Mouse (Mus musculus) CD4-positive, CD25-positive, alpha-beta regulatory T cell, adult 2 months (primary cell): ENCODE measurements around the gene Phyhipl.

Experiments used
- DNase-seq: peaks from one replicate; pipeline ENCODE4 v3.0.0-alpha.2; 2012; ENCODE audit warnings: low read depth, low spot score

The Phyhipl gene

DNA sequence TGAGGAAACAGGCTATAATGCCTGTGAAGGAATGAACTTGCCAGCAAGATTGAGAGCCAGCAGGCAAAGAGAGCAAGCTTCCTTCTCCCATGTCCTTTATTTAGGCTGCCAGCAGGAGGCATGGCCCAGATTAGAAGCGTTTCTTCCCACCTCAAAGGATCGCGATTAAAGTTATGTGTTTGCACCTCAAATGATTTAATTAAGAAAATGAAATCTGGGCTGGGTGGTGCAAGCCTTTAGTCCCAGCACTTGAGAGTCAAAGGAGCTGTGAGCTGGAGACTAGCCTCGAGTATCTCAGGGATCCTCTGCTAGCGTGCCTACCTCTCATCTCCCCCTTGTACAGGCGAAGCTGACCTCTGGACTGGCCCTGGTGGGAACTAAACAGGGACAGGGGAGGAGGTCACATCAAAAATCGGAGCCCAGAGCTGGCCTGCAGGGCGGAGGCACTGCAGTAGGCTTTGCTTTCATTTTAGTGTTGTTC is 122.4 kb downstream of the Phyhipl start:
- DNase-seq: no peak

DNA sequence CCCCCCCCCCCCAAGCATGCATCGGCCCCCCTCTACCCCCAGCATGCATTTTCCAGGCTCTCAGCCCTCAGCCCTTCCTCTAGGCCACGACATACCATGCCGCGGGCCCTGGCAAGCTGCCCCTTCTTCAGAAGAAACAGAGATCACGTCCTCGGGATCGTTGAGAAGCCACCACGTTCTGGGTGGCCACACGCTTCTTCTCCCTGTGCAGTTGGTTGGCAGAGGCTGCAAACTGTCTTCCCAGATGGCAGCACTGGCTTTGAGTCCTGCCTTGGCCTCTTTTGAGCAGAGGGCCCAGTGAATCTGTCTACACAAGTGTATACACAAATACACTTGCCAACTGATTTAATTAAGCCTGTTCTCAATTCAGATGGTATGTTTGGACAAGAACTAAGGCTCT is 123.5 kb downstream of the Phyhipl start:
- DNase-seq: no peak

DNA sequence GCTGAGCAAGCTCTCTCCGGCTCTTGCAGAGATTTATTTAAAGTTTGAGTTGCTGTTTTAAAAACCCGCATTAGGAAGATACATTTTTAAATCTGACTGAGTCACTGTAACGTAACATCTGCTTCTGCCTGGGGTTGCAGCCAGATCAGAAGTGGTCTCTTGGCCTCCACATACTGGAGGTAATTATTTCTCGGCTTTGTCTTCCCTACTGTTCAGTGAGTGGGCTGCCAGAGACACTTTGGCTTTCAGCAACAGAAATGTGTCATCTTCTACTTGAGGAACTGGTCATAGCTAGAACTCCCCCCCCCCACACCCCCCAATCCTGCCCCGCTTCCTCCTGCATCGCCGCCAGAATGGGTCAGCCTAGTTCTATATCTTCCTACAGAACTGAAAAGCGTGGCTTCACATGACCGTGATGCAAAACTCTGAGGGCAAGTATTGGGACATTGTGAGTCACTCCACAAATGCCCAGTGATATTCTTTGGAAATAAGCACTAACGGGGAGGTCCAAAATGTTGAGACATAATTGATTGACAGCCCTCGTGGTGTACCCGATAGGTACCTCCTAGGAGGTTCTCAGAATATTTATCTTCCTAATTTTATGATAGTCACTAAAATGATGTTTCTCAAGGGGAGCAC is 125.5 kb downstream of the Phyhipl start:
- DNase-seq: no peak

DNA sequence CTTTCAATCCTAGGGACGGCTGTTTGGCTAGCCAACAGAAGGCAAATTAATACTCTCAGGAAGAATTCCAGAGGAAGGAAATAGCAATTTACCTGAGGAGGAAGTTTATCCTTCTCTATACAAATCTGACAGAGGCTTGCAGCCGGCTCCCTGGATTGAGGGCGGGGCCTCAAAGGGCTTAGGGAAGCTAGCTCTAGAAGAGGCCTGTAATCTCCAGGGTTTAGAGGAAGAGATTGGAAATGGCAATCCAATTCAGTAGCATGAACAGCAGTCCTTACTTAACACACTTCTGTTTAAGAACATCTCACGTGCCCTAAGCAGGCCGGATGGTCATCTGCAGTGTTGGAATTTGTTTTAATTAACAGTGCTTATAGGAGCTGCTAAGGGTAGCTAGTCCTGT is 134.4 kb downstream of the Phyhipl start:
- no peak for DNase-seq

DNA sequence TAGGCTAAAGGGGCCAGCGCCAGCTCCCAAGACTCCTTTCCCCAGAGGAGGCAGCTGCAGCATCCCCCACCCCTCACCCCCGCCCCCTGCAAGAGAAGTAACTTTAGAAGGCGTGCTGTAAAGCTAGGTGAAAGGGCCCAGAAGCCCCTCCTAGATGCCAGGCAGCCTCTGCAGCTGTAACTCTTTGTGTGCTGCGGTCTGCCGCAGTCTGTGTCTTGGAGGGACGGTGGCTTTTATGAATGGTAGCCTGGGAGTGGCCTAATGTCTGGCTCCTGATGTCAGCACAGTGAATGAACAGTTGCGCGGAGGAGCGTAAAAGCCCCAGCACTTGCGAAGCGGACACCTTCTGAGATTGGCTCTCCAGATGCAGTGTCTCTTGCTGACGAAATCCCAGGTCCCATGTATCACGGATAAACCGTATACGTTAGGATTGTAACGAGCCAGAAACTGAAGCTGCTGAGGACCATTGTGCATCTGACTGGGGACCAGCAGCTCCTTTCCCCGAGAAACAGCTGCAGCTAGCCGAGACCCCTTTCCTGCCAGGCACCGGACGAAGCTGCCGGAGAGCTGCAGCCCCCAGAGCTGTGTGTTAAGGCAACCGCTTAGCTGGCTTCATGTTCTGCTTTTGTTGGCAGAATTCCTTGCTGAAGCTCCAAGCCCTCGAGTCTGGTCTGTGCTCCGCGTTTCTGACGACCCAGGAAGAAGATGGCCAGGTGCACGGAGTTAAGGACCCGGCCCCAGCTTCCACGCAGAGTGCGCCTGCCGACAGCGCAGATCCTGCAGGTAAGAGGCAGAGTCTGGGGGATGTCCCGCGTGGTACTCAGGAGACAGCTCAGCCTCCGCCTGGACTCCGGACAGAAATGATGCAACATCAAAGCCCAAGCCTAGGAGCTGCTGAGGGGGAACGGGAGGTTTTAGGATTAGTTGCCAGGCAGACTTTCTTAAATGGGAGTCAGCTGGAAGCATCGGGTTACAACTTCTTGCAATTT is 135.3 kb downstream of the Phyhipl start:
- no peak for DNase-seq

DNA sequence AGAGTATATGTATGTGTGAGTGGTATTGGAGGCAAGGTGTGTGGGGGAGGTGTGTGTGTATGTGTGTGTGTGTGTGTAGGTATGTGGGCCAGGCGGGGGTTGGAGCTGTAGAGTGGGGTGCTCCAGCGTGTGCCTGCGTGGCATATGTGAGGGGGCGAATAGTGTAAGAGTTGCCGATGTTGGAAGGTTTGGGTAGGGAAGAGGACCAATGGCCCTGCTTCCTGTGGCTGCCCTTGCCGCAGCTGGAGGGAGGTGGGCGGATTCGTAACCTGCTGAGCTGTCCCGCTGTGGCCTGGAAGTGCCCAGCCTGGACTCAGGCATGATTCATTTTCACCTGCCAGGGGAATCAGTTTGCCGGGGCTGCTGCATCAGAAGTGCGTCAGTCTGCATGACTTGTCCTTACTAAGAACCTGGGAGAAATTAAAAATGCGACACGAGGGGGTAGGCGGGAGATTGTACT is 136.1 kb downstream of the Phyhipl start:
- DNase-seq: no peak

DNA sequence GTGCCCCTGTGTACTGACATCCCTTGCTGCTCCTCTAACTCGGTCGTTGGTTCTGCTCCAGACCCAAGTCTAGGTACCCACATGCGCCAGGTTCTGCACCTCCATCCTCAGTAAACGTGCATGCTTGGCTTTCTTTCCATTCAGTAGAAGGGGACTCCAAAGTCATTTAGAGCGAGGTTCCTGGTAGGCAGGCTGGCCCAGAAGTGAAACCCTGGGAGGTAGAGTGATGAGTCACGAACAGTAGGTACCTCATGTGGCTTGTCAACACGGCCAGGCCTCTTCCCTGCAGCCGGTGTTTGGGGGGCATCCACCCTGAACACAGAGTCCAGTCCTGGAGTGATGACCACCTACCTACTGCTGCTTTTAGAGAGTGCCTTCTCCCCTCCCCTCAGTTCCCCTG is 139.1 kb downstream of the Phyhipl start:
- no peak for DNase-seq

DNA sequence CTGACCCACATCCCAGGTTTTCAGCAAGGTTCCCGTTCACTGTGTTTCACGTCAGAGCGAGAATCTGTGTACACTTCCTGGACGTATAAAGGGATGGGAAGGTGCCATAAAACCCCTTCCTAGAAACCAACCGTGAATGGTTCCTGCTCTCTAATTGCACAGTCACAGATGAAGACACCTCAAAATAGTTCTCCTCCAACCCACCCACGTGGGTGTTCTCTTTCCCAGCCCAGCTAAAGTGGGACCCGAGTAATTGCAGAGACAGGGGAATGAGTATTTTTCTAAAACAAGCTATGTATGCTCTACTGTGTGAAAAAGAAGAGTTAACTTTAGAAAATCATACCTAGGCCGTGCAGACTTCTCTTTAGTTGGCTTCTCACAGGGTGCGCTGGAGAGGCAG is 140.9 kb downstream of the Phyhipl start:
- no peak for DNase-seq

DNA sequence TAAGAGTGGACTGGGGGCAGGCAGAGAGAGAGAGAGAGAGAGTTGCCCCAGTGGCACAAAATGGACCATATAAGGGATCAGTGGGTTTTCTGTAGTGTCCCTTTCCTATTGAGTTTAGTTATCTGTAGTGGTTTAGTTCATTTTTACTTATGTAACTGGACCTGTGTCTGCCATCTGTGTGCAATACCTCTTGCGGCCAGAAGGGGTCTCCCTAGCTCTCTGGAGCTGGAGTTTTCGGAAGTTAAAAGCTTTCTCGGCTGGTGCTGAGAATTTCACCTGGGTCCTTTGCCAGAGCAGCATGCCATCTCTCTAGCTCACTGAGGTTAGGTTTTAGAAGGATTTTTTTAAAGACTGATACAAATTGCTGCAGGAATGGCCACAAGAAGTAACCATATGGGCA is 147.9 kb downstream of the Phyhipl start:
- no peak for DNase-seq
